Mouse (Mus musculus) layer of hippocampus, adult 9-11 months (tissue): ENCODE data around the gene Krit1.
"Not testable (repeated sequence)": the region's sequence is repeated elsewhere in the genome, so short reads cannot be mapped to it uniquely, and the experiment has no call there.

ENCODE experiments used
- DNase-seq: peaks from one replicate; pipeline ENCODE4 v3.0.0; 2022

Krit1 gene

GRCm38 (mm10) chr5:3889201-3889600 lies 86.2 kb downstream of the Krit1 start:
- DNase-seq = no peak

- peak; percentile 28 for DNase-seq
Observed at GRCm38 (mm10) chr5:3893459-3894293, 90.7 kb downstream of the Krit1 start, which contains the start of gene Mterf1a. TSS of gene Mterf1a (minus strand) at chr5:3893933.

GRCm38 (mm10) chr5:3894294-3894619 lies 91.3 kb downstream of the Krit1 start:
- not testable (repeated sequence) for DNase-seq
